Comparison of ENCODE assay signal across 8 mouse cellular contexts in the genomic region with DNA sequence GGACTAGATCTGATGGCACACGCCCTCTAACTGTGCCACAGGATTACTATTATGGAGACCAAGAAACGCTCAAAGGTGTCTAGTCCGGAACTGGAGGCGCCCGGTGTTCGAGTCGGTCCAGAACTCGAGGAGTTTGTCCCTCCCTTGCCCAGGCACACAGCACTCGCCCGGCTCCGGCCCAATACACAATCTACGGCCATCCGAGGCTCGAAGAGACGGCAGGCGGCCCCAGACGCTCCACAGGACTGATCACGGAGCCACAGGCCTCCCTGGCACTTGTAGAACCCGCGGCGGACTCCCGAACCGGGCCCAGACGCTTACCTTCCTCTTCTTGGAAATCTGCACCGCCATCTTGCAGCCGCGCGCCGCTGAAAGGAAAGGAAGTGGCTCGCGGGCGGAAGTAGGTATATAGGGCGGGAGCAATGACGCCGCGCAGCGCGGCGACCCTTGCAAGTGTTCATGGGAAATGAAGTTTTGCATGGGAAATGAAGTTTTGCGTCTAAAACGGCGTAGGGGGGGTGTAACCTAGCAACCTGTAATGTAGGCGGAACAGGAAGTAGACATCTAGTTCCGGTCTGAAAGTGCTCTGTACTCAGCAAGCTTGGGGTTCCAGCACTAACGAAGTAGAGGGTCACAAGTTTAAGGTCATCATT. TPM values are rescaled to one million over a fixed set of nuclear protein-coding genes. Genes with fewer than 3 reads are reported as not detected.
DNase-seq lines count a peak whose midpoint lies in the region; ATAC-seq and TF ChIP-seq lines count a peak whose summit lies in the region.

Gene Rps3 (minus strand): TSS at position 468 of the 653 bp plus-strand sequence.

- no peak for TF ChIP-seq CTCF in MEL (IDR thresholded peaks at IDR 0.05 in 2 of 3, conservative IDR thresholded peaks at IDR 0.05 in 1 of 3; ENCODE audit: control insufficient read depth in 1 of 3, insufficient read depth in 1 of 3, low read depth in 2 of 3, low read length in 3 of 3, poor library complexity in 1 of 3, severe bottlenecking in 1 of 3)
- TF ChIP-seq CTCF in cerebellum, adult 2 months (IDR thresholded peaks at IDR 0.05; ENCODE audit: borderline replicate concordance, insufficient read depth, low read depth, low read length): no peak
- TF ChIP-seq CTCF in forebrain, postnatal 0 days (IDR thresholded peaks at IDR 0.05; ENCODE audit: low read depth): no peak; the same call in 1 of the 2 replicates

- peaks cover 18 to 21% of the 10 kb centered on the region in 2 experiments for H3K36me3 ChIP-seq in MEL (ENCODE audit: control insufficient read depth in 1 of 2, insufficient read depth in 2 of 2, low read length in 2 of 2)
- peaks cover 34% of the 10 kb centered on the region for H3K36me3 ChIP-seq in forebrain, postnatal 0 days (ENCODE audit: insufficient read depth)
- peaks cover 40% of the 10 kb centered on the region for H3K36me3 ChIP-seq in lung, embryonic 15.5 days

- under 1% methylated on average over 45 of the region's 45 CpGs for WGBS in cerebellum, adult 2 months
- 1% methylated on average over 45 of the region's 45 CpGs for WGBS in forebrain, postnatal 0 days
- WGBS in lung, embryonic 15.5 days: under 1% methylated on average over 45 of the region's 45 CpGs

- peaks cover 34% of the 10 kb centered on the region for H3K79me2 ChIP-seq in MEL (ENCODE audit: control insufficient read depth, insufficient read depth, low read length, poor library complexity)

- TF ChIP-seq POLR2A in MEL (IDR thresholded peaks at IDR 0.05; ENCODE audit: control insufficient read depth in 1 of 2, insufficient read depth in 1 of 2, low read depth in 1 of 2, low read length in 2 of 2, poor library complexity in 1 of 2): peak; percentile 81 to 97
- TF ChIP-seq POLR2A in cerebellum, adult 2 months (IDR thresholded peaks at IDR 0.05; ENCODE audit: borderline replicate concordance, insufficient read depth, low read length): peak; percentile 93; the same call in 1 of the 2 replicates

- peak; percentile 98 for ATAC-seq in forebrain, postnatal 0 days
- peak; percentile 93 for ATAC-seq in lung, embryonic 15.5 days (ENCODE audit: borderline replicate concordance, extremely low read depth, low FRiP score, low TSS enrichment)

- H3K4me2 ChIP-seq in forebrain, postnatal 0 days (ENCODE audit: low read depth): peak within 1 kb of the TSS; percentile 88
- H3K4me2 ChIP-seq in lung, embryonic 15.5 days: peak within 1 kb of the TSS; percentile 84

- peak within 1 kb of the TSS; percentile 75 for H3K27ac ChIP-seq in MEL (ENCODE audit: control insufficient read depth, low read depth, low read length)
- no peak within 1 kb of the TSS; the same call in 1 of the 2 replicates for H3K27ac ChIP-seq in cerebellum, adult 2 months (ENCODE audit: insufficient read depth, low read length)
- H3K27ac ChIP-seq in forebrain, postnatal 0 days (ENCODE audit: low read depth, low read length): peak within 1 kb of the TSS; percentile 88
- H3K27ac ChIP-seq in lung, embryonic 15.5 days: peak within 1 kb of the TSS; percentile 68

- no peaks in the 10 kb centered on the region for H3K9me3 ChIP-seq in MEL (replicated peaks; ENCODE audit: insufficient read depth, low read length)
- H3K9me3 ChIP-seq in forebrain, postnatal 0 days (ENCODE audit: low read length): no peaks in the 10 kb centered on the region
- H3K9me3 ChIP-seq in lung, embryonic 15.5 days: no peaks in the 10 kb centered on the region

- DNase-seq in MEL (ENCODE audit: low read depth, low spot score): peak; percentile 94
- DNase-seq in cerebellum, adult 2 months: peak; percentile 92 to 96
- DNase-seq in forebrain, postnatal 0 days: peak; percentile 96
- peak; percentile 94 for DNase-seq in heart, postnatal 4 days
- peak; percentile 95 to 97 for DNase-seq in layer of hippocampus, adult 8-10 months (ENCODE audit: low spot score in 2 of 2)
- DNase-seq in ovary, adult 18-20 months (ENCODE audit: low spot score): peak; percentile 91
- DNase-seq in thymus, postnatal 0 days (ENCODE audit: low spot score): peak; percentile 97

- peak within 1 kb of the TSS; percentile 92 for H3K9ac ChIP-seq in MEL (ENCODE audit: control insufficient read depth, low read depth, low read length, poor library complexity, severe bottlenecking)
- peak within 1 kb of the TSS; percentile 77 for H3K9ac ChIP-seq in forebrain, postnatal 0 days
- peak within 1 kb of the TSS; percentile 82 for H3K9ac ChIP-seq in lung, embryonic 15.5 days

- peaks cover 0 to 12% of the 10 kb centered on the region in 2 experiments; a peak in 2 of 4 replicates for H3K4me1 ChIP-seq in MEL (ENCODE audit: control insufficient read depth in 1 of 2, insufficient read depth in 2 of 2, low read length in 2 of 2)
- peaks cover 9% of the 10 kb centered on the region for H3K4me1 ChIP-seq in cerebellum, adult 2 months (ENCODE audit: control insufficient read depth, insufficient read depth, low read length)
- peaks cover 8% of the 10 kb centered on the region for H3K4me1 ChIP-seq in forebrain, postnatal 0 days (ENCODE audit: insufficient read depth)
- H3K4me1 ChIP-seq in lung, embryonic 15.5 days: peaks cover 38% of the 10 kb centered on the region

- TF ChIP-seq RAD21 in MEL (IDR thresholded peaks at IDR 0.05; ENCODE audit: low read depth, low read length): no peak

- no peaks in the 10 kb centered on the region for H3K27me3 ChIP-seq in MEL (ENCODE audit: control insufficient read depth in 1 of 2, insufficient read depth in 2 of 2, low read length in 2 of 2)
- H3K27me3 ChIP-seq in cerebellum, adult 2 months (ENCODE audit: control insufficient read depth, insufficient read depth, low read length): no peaks in the 10 kb centered on the region
- H3K27me3 ChIP-seq in forebrain, postnatal 0 days (ENCODE audit: insufficient read depth, low read length): no peaks in the 10 kb centered on the region
- no peaks in the 10 kb centered on the region for H3K27me3 ChIP-seq in lung, embryonic 15.5 days

- no peak for TF ChIP-seq EP300 in MEL (IDR thresholded peaks at IDR 0.05; ENCODE audit: low read depth in 1 of 2, low read length in 2 of 2)

- H3K4me3 ChIP-seq in MEL (ENCODE audit: control insufficient read depth in 1 of 2, insufficient read depth in 1 of 2, low read depth in 2 of 2, low read length in 2 of 2): peak within 1 kb of the TSS; percentile 88 to 94
- H3K4me3 ChIP-seq in cerebellum, adult 2 months (replicated peaks; ENCODE audit: insufficient read depth, low read depth, low read length): peak within 1 kb of the TSS; percentile 93
- H3K4me3 ChIP-seq in forebrain, postnatal 0 days (ENCODE audit: low read depth, low read length): peak within 1 kb of the TSS; percentile 62
- H3K4me3 ChIP-seq in lung, embryonic 15.5 days: peak within 1 kb of the TSS; percentile 75

TF ChIP-seq in MEL, 35 proteins besides CTCF, POLR2A, EP300 and RAD21 (continues in another document):
- TF ChIP-seq ZNF384 (IDR thresholded peaks at IDR 0.05; ENCODE audit: low read depth, low read length): no peak
- peak; percentile 85 for TF ChIP-seq MAX (IDR thresholded peaks at IDR 0.05; ENCODE audit: low read length)
- 0 out of 2 replicates have a peak, but pooled peaks have one; percentile 21 for TF ChIP-seq UBTF (IDR thresholded peaks at IDR 0.05; ENCODE audit: borderline replicate concordance, insufficient read depth, low read depth, low read length)
- peak; percentile 98 for TF ChIP-seq ELF1 (IDR thresholded peaks at IDR 0.05; ENCODE audit: low read depth, low read length)
- TF ChIP-seq TCF12 (IDR thresholded peaks at IDR 0.05; ENCODE audit: low read depth, low read length): peak; percentile 84
- TF ChIP-seq CHD1 (IDR thresholded peaks at IDR 0.05; ENCODE audit: low read depth, low read length): no peak
- peak; percentile 93 for TF ChIP-seq KAT2A (conservative IDR thresholded peaks at IDR 0.05; ENCODE audit: low read depth, low read length)
- peak; percentile 45; the same call in 1 of the 2 replicates for TF ChIP-seq MXI1 (IDR thresholded peaks at IDR 0.05; ENCODE audit: low read depth, low read length)
- peak; percentile 98 for TF ChIP-seq HCFC1 (IDR thresholded peaks at IDR 0.05; ENCODE audit: low read depth, low read length)
- TF ChIP-seq USF2 (IDR thresholded peaks at IDR 0.05; ENCODE audit: borderline replicate concordance in 1 of 2, insufficient read depth in 1 of 2, low read depth in 1 of 2, low read length in 2 of 2): no peak
- TF ChIP-seq MAFK (IDR thresholded peaks at IDR 0.05; ENCODE audit: borderline replicate concordance, low read depth, low read length): no peak
- TF ChIP-seq TAL1 (IDR thresholded peaks at IDR 0.05; ENCODE audit: low read length): no peak
- 0 out of 2 replicates have a peak, but pooled peaks have one; percentile 12 for TF ChIP-seq USF1 (IDR thresholded peaks at IDR 0.05; ENCODE audit: low read depth, low read length)
- TF ChIP-seq ZMIZ1 (IDR thresholded peaks at IDR 0.05; ENCODE audit: low read depth, low read length): peak; percentile 95
- peak; percentile 21; the same call in 1 of the 2 replicates for TF ChIP-seq ETS1 (IDR thresholded peaks at IDR 0.05; ENCODE audit: low read depth, low read length)
- TF ChIP-seq GABPA (IDR thresholded peaks at IDR 0.05; ENCODE audit: low read depth, low read length): no peak
- TF ChIP-seq SMC3 (IDR thresholded peaks at IDR 0.05; ENCODE audit: low read depth, low read length): no peak
- no peak for TF ChIP-seq JUND (IDR thresholded peaks at IDR 0.05; ENCODE audit: low read depth, low read length)
- TF ChIP-seq TBP (IDR thresholded peaks at IDR 0.05; ENCODE audit: low read depth, low read length): peak; percentile 98
- peak; percentile 51; the same call in 1 of the 2 replicates for TF ChIP-seq NRF1 (IDR thresholded peaks at IDR 0.05; ENCODE audit: insufficient read depth, low read depth, low read length, poor library complexity, severe bottlenecking)
- no peak for TF ChIP-seq ZKSCAN1 (IDR thresholded peaks at IDR 0.05; ENCODE audit: low read depth, low read length)
- no peak for TF ChIP-seq MYB (IDR thresholded peaks at IDR 0.05; ENCODE audit: low read depth, low read length)
- TF ChIP-seq MAZ (IDR thresholded peaks at IDR 0.05; ENCODE audit: low read depth, low read length): peak; percentile 94

RNA-seq across cellular contexts. Expression of gene Rps3, which starts in this region (rescaled TPM):
- total RNA-seq in MEL (2012; rRNA removed): 2,066 and 2,287 TPM in 2 replicates
- polyA plus RNA-seq in MEL (2012; ENCODE audit: insufficient read depth in 1 of 2, insufficient read length in 2 of 2, low read depth in 1 of 2, low replicate concordance in 2 of 2, missing spikeins in 1 of 2): 1,000 to 10,000 TPM in 1 of 2 experiments, 100 to 1,000 TPM in 1; 157 to 1,899 TPM
- 391 and 434 TPM in 2 replicates for polyA plus RNA-seq in cerebellum, adult 2 months (2012; rRNA removed)
- total RNA-seq in forebrain, postnatal 0 days (2014; rRNA removed): 1,114 and 1,634 TPM in 2 replicates
- 543 and 688 TPM in 2 replicates for polyA plus RNA-seq in forebrain, postnatal 0 days (2015; fragmentation: Nextera tagmentation; extraction: Ambion mirVana)
- total RNA-seq in heart, postnatal 4 days (2021): 100 to 1,000 TPM; 440 to 487 TPM
- total RNA-seq in layer of hippocampus, adult 8-10 months (2022): 100 to 1,000 TPM; 222 to 342 (median 280) TPM
- polyA plus RNA-seq in lung, embryonic 15.5 days (2015; fragmentation: Nextera tagmentation; extraction: Ambion mirVana): 777 and 836 TPM in 2 replicates
- polyA plus RNA-seq in thymus, postnatal 0 days (2015; fragmentation: Nextera tagmentation; extraction: Ambion mirVana): 1,054 and 1,103 TPM in 2 replicates
